Mouse (Mus musculus) cerebellum, adult 11-12 months (tissue): ENCODE measurements around the gene Tmem266.
A peak's percentile ranks its signal among the peaks of the same experiment; 100 is the strongest.

Experiments used
- DNase-seq: peaks from one replicate; pipeline ENCODE4 v3.0.0; 2022

Gene Tmem266

DNA sequence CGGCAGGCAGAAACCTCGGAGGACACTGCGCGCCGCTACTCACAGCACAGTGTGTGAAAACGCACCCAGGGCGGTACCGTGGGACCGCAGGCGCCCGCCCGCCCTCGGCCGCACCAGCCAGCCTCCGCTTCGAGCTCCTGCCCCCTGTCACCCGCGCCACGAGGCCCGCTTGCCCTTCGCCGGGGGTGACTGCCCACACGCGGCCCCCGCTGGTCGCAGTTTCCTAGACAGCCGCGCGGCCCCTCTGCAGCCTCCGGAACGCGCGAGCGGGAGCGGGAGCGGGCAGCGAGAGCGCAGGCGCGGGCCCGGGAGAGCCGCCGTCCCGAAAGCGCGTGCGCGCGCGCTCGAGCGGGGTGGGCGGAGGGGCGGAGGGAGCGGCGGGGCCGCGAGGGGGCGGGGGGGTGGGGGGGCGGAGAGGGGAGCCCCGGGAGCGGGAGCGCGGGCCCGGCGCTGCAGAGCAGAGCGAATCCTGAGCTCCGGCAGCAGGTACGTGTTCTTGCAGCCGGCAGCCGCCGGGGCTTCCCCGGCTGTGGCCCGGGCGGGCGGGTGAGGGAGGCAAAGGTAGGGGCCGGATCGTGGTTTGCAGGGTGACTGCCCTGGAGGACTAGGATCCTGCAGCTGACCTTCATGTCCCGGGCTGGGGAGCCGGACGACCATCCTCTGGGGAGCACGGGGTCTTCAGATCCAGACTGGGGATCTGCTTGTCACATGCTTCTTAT is at the start of gene Tmem266, which contains the start of gene Nrg4:
TSS of gene Tmem266 (plus strand) at position 399 of the 719 bp plus-strand sequence.
TSS of gene Nrg4 (minus strand) at position 330 of the 719 bp plus-strand sequence.
- peak; percentile 89 for DNase-seq

DNA sequence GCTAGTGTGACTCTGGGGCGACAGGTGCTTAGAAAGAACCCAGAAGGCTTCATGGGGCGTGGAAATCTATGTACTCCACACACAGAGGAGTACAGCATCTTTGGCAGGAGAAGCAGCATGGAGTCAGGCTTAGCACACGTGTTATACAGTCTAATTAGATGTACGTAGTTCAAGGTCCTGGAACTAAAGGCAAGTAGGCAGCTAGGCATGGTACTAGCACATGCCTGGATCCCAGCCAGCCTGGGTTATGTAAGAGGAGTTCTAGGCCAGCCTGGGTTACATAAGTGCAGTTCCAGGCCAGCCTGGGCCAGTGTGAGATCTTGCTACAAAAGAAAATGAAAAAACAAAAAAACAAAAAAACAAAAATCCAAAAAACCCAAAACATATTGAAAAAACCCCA is 49.2 kb upstream of the Tmem266 start:
- peak; percentile 91 for DNase-seq

DNA sequence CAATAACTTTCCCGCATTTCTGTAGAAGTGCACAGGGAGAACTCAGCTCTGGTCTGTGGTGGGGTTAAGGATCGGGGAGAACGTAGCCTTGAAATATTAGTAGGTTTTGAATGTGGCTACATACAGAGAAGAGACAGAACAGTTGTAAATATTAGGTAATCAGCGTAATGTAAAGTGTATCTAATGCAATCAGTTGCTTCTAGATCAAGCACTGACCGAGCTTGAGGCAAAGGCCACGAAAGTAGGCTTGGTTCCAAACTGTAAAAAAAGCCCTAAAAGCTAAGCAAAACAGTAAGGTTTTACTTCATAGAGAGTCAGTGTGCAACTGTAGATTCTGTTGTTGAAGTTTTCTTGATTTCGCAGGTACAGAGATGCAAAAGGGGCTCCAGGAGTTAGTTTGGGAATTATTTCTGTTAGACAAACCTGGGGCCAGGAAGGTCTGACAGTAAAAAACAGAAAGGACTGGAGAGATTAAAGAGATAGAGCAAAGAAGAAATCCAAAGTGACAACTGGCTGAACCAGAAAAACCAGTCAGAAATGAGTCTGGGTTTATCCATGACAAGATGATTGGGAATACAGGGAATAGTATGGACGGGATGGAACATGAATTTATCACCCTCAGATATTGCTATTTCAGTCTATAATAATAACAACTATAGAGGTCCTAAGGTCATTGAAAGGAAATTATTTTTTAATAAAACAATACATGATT is 47.4 kb upstream of the Tmem266 start:
- DNase-seq, result no peak

GRCm38 (mm10) chr9:55283516-55283915 is 43.2 kb upstream of the Tmem266 start:
- no peak for DNase-seq

DNA sequence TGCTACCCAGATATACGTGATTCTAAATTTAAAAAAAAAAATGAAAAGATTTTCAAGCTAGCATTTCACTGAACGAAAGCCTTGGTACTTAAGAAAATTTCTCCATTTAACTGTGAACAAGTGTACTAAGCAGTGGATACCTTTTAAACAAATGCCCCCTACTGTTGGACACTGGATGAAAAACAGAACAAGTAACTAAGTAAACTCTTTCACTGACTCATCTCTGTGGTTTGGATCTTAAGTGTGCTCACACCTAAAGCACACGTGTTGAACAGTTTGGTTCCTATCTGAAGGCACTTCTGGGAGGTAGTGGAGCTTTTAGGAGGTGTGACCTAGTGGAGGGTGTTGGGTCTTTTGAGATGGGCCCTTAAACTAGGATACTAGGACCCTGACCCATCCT is 41.5 kb upstream of the Tmem266 start:
- DNase-seq, result no peak

DNA sequence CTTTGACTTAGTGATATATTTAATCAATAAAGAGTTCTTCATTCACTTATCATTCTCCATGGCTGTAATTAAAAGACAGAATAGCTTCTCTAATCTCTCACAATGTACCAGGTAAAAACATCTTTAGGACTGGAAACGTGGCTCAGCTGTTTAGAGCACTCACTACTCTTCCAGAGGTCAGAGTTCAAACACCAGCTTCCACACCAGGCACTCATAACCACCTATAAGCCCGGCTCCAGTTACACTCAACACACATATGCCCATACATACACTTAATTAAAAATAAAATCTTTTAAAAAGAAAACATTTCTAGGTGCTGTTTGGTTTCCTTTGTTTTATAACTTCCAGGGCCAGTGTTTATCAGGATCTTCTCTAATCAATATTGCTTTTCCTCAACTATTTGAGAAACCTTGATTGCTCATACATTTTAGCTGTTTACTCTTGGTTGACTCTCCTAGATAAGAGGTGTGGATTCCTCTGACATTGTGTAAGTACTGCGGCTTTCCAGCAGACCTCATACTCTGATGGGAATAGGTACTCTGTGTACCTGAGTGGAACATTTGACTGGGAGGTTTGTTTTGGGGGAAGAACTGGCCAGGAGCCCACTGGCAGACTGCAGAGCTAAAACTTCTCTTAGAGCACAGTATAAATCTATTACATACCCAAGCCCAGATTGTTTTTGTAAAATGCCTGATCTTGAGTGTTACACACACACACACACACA is 37.1 kb upstream of the Tmem266 start:
- no peak for DNase-seq

GRCm38 (mm10) chr9:55291966-55292365 is 34.7 kb upstream of the Tmem266 start:
- DNase-seq, result no peak

GRCm38 (mm10) chr9:55296221-55296620 is 30.5 kb upstream of the Tmem266 start:
- DNase-seq, result no peak

DNA sequence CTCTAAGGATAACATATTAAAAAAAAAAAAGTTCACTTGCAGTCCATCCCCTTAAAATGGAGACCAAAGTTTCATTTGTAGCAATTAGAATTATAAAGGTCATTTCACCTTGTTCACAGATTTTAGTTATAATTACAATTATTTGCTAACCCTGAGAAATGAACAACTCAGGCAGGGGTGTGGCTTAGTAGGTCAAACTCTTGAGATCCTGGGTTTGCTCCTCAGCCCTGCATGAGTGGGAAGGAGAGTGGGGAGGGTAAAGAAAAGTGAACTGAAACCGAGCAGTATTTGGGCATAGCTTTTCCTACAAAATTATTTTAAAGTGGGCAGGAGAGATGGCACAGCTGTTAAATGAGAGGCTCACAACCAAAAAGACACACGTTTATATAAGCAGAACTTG is 19.6 kb upstream of the Tmem266 start:
- DNase-seq, result no peak

- no peak for DNase-seq
Measured at GRCm38 (mm10) chr9:55307557-55307956, 19.2 kb upstream of the Tmem266 start.

GRCm38 (mm10) chr9:55308455-55308854 is 18.3 kb upstream of the Tmem266 start:
- DNase-seq, result no peak

GRCm38 (mm10) chr9:55311560-55311959 is 15.2 kb upstream of the Tmem266 start:
- DNase-seq, result peak; percentile 82

DNA sequence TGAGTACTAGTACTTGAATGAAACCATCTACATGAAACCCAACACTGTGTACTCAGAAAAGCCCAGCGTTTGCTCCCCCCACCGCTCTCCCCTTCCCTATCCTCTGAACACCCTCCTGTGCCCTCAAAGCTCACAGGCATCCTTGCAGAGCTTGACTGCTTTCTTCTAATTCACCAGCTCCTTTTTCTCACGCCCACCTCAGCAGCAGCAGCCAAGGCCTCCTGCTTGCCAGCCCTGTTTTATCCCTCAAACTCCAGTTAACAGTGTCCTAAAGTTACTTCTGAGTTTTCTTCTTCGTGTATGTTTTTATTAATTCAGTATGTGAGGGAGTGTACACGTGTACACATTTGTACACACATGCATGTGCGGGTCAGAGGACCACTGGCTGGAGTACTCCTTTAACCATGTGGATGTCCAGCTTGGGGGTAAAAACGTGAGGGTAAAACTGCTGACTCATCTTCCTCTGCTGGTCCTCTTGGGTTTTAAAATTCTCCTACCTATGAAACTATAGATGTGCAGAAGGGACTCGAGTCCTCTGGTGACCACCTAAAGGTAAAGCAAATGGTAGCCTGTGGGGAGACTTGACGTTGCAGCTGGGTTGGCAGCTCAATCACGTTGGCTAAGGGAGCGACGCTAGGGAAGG is 13.0 kb upstream of the Tmem266 start:
- no peak for DNase-seq

DNA sequence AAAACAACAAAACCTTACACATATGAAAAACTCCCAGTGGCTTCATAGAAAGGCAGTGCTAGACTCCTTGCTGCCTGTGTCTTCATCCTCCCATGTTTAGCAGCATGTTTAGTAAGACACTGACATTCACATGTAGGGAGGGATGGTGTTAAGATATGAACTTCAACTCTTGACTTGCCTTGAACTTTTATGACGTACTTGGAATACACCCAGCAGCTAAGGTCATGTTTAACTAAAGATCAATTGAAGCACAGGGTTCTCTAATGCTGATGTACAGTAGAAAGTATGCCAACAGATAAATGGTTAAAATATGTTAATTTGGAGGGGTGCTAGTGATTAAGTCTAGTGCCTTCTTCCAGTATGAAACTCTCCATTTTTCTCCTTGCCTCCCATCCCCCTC is 4.1 kb upstream of the Tmem266 start:
- DNase-seq, result no peak

GRCm38 (mm10) chr9:55324085-55324484 is 2.6 kb upstream of the Tmem266 start:
- peak; percentile 60 for DNase-seq

DNA sequence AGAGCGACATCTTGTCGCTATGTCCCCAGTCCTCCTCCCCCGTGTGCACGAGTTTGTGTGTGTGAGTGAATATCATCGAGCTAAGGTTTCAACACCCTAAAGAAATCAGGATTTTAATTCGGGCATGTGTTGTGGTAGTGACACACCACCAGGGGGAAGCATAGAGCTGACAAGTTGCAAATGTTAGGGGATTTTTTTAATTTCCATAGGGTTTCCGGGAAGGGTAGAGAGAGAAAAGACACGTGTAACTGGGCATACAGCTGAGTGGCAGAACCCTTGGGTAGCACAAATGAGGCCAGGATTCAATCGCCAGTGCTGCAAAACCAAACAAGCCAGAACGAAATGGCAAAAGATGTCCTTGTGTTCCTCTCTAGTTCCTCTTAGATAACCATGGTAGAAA is 2.2 kb upstream of the Tmem266 start:
- peak; percentile 67 for DNase-seq

GRCm38 (mm10) chr9:55325061-55325460 is 1.7 kb upstream of the Tmem266 start:
- DNase-seq, result no peak

- no peak for DNase-seq
Measured at GRCm38 (mm10) chr9:55325564-55326514, 874 bp upstream of the Tmem266 start.

GRCm38 (mm10) chr9:55327234-55327615 is 512 bp downstream of the Tmem266 start:
- DNase-seq, result no peak

DNA sequence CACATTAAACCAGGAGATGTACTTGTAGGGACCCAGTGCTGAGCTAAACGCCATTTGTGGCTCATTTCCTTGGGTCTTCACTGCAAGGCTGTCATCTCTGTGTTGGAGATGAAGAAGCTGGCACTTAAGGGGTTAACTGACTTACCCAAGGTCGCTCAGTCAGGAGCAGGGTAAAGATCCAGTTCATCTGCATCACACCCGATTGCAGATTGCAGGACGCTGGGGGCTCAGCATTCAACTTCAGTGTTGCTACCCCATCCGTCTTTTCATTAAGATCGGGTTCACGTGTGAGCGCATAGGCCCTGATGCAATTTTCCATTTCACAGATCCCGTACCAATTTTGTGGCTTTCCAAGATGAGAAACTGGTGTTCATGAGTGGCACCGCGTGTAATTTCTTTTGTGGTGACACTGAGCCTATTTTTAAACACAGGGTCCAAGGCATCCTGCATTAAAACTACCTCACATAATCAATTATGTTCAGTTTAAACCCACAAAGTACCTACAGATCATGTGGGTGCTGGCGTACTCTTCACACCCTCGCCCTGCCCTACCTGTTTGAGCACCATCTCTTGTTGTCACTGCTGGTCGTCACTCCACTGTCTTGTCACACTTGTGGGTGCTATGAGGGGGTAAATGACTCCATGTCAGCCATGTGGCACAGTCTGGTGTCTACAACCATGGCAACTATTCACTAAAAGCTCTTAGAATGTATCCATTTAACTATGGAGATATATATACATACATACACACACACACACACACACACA is 1.6 kb downstream of the Tmem266 start:
- peak; percentile 64 for DNase-seq

DNA sequence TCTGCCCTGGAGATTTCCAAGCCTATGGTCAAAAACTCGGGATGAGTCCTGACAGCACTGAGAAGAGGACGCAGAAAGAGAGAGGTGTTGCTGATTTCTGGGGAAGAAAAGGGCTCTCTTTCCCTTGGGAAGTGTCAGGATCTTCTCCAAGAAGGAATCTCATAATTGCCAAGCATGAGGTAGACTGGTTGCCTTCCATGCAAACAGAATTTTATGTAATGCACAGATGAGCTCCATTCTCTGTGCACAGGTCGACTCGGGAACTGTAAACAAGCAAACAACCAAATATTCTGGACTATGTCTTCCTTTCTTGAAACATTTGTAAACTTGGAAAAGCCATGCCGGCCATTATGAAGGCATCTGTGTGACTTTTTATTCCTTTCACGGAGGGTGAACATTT is 2.7 kb downstream of the Tmem266 start:
- no peak for DNase-seq
